Mouse (Mus musculus): Measurements from ENCODE around the gene Capg. TPM values are rescaled to one million over a fixed set of nuclear protein-coding genes. Genes with fewer than 3 reads are reported as not detected.
A peak's percentile ranks its signal among the peaks of the same experiment; 100 is the strongest.

Gene Capg
- polyA plus RNA-seq (2016; fragmentation: Nextera tagmentation; extraction: Ambion mirVana) = 4.1 and 5.4 TPM in 2 replicates

- Histone ChIP-seq H3K4me1 (0 out of 2 replicates have a peak, but pooled peaks cover 13% of the 10 kb centered on the region), H3K27ac (no peak within 1 kb of the TSS), H3K9ac (no peak within 1 kb of the TSS), H3K4me2 (peak within 1 kb of the TSS; percentile 13), H3K9me3 (no peaks in the 10 kb centered on the region), H3K27me3 (peaks cover 13% of the 10 kb centered on the region), H3K4me3 (replicated peaks) (no peak within 1 kb of the TSS), H3K36me3 (replicated peaks) (no peaks in the 10 kb centered on the region)
- no peak for ATAC-seq (ENCODE audit: low FRiP score)
- WGBS = 14% methylated on average over 23 of the region's 23 CpGs
These were observed at the start of gene Capg for GRCm38 (mm10) chr6:72544283-72544987. Gene Capg, plus strand, starts transcription at chr6:72544391.

DNA sequence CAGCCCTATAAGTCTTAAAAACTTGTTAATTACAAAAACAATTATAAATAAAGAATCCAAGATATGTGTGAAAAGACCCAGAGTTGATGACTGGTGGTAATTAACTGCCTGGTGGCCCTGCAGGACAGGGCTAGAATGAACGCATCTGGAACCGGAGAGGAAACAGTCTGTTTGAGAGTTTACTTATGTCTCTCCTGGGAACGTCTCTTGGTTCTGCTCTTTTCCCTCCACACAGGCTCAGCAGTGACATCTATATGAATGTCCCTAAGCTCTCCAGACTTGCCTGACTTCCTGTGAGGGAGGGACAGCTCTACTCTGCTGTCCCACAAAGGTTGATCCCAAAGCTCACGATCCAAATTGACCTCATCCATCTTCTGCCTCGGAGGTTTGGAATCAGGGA lies 45.2 kb upstream of the Capg start:
- WGBS = 86% methylated on average over 5 of the region's 5 CpGs
- Histone ChIP-seq H3K9ac (no peak overlapping the region), H3K4me1 (no peaks in the 10 kb centered on the region), H3K4me3 (replicated peaks) (no peak overlapping the region), H3K27ac (no peak overlapping the region), H3K4me2 (no peak overlapping the region), H3K9me3 (no peaks in the 10 kb centered on the region), H3K27me3 (no peaks in the 10 kb centered on the region), H3K36me3 (replicated peaks) (no peaks in the 10 kb centered on the region)
- ATAC-seq (ENCODE audit: low FRiP score) = no peak

GRCm38 (mm10) chr6:72503309-72503708 lies 40.9 kb upstream of the Capg start:
- Histone ChIP-seq H3K9ac (no peak overlapping the region), H3K27ac (no peak overlapping the region), H3K4me3 (replicated peaks) (no peak overlapping the region), H3K36me3 (replicated peaks) (no peaks in the 10 kb centered on the region), H3K9me3 (no peaks in the 10 kb centered on the region), H3K27me3 (no peaks in the 10 kb centered on the region), H3K4me1 (no peaks in the 10 kb centered on the region), H3K4me2 (no peak overlapping the region)
- ATAC-seq (ENCODE audit: low FRiP score) = no peak

- no peak overlapping the region for H3K4me2 ChIP-seq
- H3K27ac ChIP-seq = no peak overlapping the region
- H3K4me1 ChIP-seq = no peaks in the 10 kb centered on the region
- H3K4me3 ChIP-seq (replicated peaks) = no peak overlapping the region
- no peak overlapping the region for H3K9ac ChIP-seq
- no peaks in the 10 kb centered on the region for H3K9me3 ChIP-seq
- 92% methylated on average over 2 of the region's 2 CpGs for WGBS
- ATAC-seq (ENCODE audit: low FRiP score) = no peak
- no peaks in the 10 kb centered on the region for H3K27me3 ChIP-seq
- no peaks in the 10 kb centered on the region for H3K36me3 ChIP-seq (replicated peaks)
These were observed 40.3 kb upstream of the Capg start for GRCm38 (mm10) chr6:72503939-72504338.

GRCm38 (mm10) chr6:72506104-72506503 lies 38.1 kb upstream of the Capg start:
- ATAC-seq (ENCODE audit: low FRiP score) = no peak
- Histone ChIP-seq H3K9ac (no peak overlapping the region), H3K27me3 (no peaks in the 10 kb centered on the region), H3K9me3 (no peaks in the 10 kb centered on the region), H3K27ac (no peak overlapping the region), H3K4me1 (peaks cover 2% of the 10 kb centered on the region; the same call in 1 of the 2 replicates), H3K4me3 (replicated peaks) (no peak overlapping the region), H3K36me3 (replicated peaks) (no peaks in the 10 kb centered on the region), H3K4me2 (no peak overlapping the region)
- 79% methylated on average over 1 of the region's 1 CpGs for WGBS

DNA sequence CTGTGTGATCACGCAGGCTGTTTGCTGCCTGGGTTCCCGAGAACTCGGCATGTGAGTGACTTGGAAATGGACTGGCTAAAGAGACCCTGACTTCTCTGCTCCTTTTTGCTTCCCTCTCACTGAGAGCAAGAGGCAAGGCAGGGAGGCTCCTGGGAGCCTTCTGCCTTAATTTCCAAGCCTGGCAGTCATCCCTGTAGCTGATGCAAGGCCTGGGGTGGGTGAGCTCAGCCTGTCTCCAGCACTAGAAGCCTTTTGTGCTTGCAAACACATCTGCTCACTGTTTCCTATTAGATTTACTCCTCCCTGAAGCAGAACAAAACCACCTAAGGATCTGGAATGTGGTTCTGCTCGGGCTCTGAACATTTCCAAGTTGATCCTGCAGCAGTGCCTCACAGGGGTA lies 35.6 kb upstream of the Capg start:
- H3K27ac ChIP-seq = no peak overlapping the region
- no peak overlapping the region for H3K4me3 ChIP-seq (replicated peaks)
- no peaks in the 10 kb centered on the region for H3K36me3 ChIP-seq (replicated peaks)
- no peak overlapping the region for H3K9ac ChIP-seq
- peaks cover 24% of the 10 kb centered on the region for H3K4me1 ChIP-seq
- H3K9me3 ChIP-seq = no peaks in the 10 kb centered on the region
- no peak for ATAC-seq (ENCODE audit: low FRiP score)
- H3K27me3 ChIP-seq = no peaks in the 10 kb centered on the region
- no peak overlapping the region for H3K4me2 ChIP-seq
- WGBS = 74% methylated on average over 4 of the region's 4 CpGs

GRCm38 (mm10) chr6:72509872-72510435 lies 34.2 kb upstream of the Capg start:
- H3K4me3 ChIP-seq (replicated peaks) = no peak overlapping the region
- WGBS = 92% methylated on average over 2 of the region's 2 CpGs
- no peaks in the 10 kb centered on the region for H3K36me3 ChIP-seq (replicated peaks)
- no peak overlapping the region for H3K4me2 ChIP-seq
- peaks cover 30% of the 10 kb centered on the region for H3K4me1 ChIP-seq
- H3K27me3 ChIP-seq = no peaks in the 10 kb centered on the region
- no peak for ATAC-seq (ENCODE audit: low FRiP score)
- H3K9ac ChIP-seq = no peak overlapping the region
- H3K27ac ChIP-seq = peak overlapping the region; percentile 31; the same call in 1 of the 2 replicates
- H3K9me3 ChIP-seq = no peaks in the 10 kb centered on the region

GRCm38 (mm10) chr6:72510686-72511421 lies 33.3 kb upstream of the Capg start:
- no peaks in the 10 kb centered on the region for H3K27me3 ChIP-seq
- no peak overlapping the region for H3K4me3 ChIP-seq (replicated peaks)
- no peak for ATAC-seq (ENCODE audit: low FRiP score)
- H3K4me1 ChIP-seq = peaks cover 30% of the 10 kb centered on the region
- H3K4me2 ChIP-seq = no peak overlapping the region
- no peaks in the 10 kb centered on the region for H3K36me3 ChIP-seq (replicated peaks)
- 0 out of 2 replicates have a peak overlapping the region, but pooled peaks have one; percentile 31 for H3K27ac ChIP-seq
- H3K9me3 ChIP-seq = no peaks in the 10 kb centered on the region
- WGBS = 84% methylated on average over 6 of the region's 6 CpGs
- no peak overlapping the region for H3K9ac ChIP-seq

DNA sequence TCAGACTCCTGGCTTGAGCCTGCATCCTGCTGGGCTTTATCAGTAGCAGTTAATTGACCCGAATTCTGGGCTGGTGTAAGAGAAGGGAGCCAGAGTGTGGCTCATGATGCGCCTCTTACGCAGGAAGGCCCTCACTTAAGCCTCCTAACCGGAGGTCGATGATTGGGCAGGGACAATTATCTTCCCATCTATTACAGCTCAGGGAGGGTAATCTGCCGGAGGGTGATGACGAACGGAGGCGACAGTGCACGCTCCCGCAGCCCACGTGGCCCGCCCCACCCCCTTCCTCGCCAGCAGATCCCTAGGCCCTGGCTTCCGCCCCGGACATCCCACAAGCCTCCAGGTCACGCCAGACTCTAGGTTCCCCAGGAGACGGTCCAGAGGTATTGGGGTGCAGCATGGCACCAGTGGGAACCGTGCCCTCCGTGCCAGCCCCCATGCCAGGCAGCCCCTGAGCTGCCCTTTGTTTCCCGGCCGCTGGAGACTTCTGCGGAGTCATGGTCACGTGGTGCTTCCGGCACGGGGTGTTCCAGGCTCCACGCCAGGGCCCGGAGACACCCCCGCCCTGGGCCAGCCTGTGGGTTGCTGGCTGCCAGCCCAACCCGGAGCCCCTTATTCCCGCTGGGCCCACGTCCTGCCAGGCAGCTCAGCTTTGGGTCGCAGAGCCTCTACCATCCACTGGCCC lies 31.7 kb upstream of the Capg start:
- H3K27me3 ChIP-seq = no peaks in the 10 kb centered on the region
- peaks cover 30% of the 10 kb centered on the region for H3K4me1 ChIP-seq
- peak; percentile 95 for ATAC-seq (ENCODE audit: low FRiP score)
- no peaks in the 10 kb centered on the region for H3K9me3 ChIP-seq
- H3K36me3 ChIP-seq (replicated peaks) = no peaks in the 10 kb centered on the region
- 6% methylated on average over 33 of the region's 33 CpGs for WGBS
- H3K4me2 ChIP-seq = peak overlapping the region; percentile 56
- peak overlapping the region; percentile 94 for H3K27ac ChIP-seq
- peak overlapping the region; percentile 32 for H3K4me3 ChIP-seq (replicated peaks)
- H3K9ac ChIP-seq = peak overlapping the region; percentile 60

DNA sequence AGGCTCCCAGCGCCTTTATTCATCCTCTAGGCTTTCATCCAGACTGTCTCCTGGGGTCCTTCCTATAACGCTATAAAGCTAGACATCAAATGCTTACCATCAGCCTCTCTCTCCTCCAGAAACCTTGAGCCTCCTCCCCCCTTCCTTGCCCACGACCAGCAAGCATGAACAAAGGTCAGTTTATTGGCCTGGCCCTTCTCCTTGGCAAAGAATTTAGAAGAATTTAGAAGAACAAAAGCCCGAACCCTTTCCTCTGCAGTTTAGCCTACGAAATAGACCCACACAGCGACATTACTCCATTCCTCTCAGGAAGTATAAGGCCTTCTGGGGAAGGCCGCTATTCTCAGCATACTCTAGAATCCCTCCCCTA lies 31.1 kb upstream of the Capg start:
- ATAC-seq (ENCODE audit: low FRiP score) = no peak
- H3K9ac ChIP-seq = peak overlapping the region; percentile 60
- H3K27me3 ChIP-seq = no peaks in the 10 kb centered on the region
- H3K4me1 ChIP-seq = peaks cover 30% of the 10 kb centered on the region
- H3K36me3 ChIP-seq (replicated peaks) = no peaks in the 10 kb centered on the region
- peak overlapping the region; percentile 94 for H3K27ac ChIP-seq
- no peaks in the 10 kb centered on the region for H3K9me3 ChIP-seq
- peak overlapping the region; percentile 56 for H3K4me2 ChIP-seq
- peak overlapping the region; percentile 32 for H3K4me3 ChIP-seq (replicated peaks)
- WGBS = 42% methylated on average over 7 of the region's 7 CpGs

- Histone ChIP-seq H3K9ac (no peak overlapping the region), H3K27ac (no peak overlapping the region), H3K4me3 (replicated peaks) (no peak overlapping the region), H3K9me3 (no peaks in the 10 kb centered on the region), H3K36me3 (replicated peaks) (no peaks in the 10 kb centered on the region), H3K4me1 (peaks cover 50% of the 10 kb centered on the region), H3K4me2 (no peak overlapping the region), H3K27me3 (no peaks in the 10 kb centered on the region)
- ATAC-seq (ENCODE audit: low FRiP score) = no peak
- 93% methylated on average over 6 of the region's 6 CpGs for WGBS
These were observed 28.5 kb upstream of the Capg start for GRCm38 (mm10) chr6:72515644-72516043.

DNA sequence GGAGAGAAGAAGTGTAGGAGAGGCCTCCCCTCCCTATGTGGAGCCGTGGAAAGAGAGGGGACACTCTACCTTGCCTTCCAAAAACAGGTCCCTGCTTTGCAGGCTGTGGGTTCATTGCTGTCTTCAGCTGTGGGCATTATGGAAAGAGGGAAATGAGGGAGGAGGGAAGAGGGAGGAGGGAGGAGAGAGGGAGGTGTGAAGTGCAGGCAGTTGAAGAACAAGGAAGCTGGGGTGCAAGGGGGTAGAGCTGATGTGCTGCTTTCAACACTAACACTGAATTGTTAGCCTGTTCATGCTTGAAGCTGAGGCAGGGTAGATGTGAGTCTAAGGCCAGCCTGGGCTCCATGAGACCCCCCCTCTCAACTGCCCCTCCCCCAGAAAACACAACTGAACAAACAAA lies 25.3 kb upstream of the Capg start:
- Histone ChIP-seq H3K4me3 (replicated peaks) (no peak overlapping the region), H3K27ac (peak overlapping the region; percentile 95), H3K4me2 (no peak overlapping the region), H3K27me3 (no peaks in the 10 kb centered on the region), H3K36me3 (replicated peaks) (no peaks in the 10 kb centered on the region), H3K9ac (0 out of 2 replicates have a peak overlapping the region, but pooled peaks have one; percentile 21), H3K4me1 (peaks cover 34% of the 10 kb centered on the region), H3K9me3 (no peaks in the 10 kb centered on the region)
- 72% methylated on average over 1 of the region's 1 CpGs for WGBS
- ATAC-seq (ENCODE audit: low FRiP score) = no peak
